Mouse (Mus musculus): ENCODE measurements around the gene Ccdc34.

GRCm38 (mm10) chr2:110215685-110216058 lies 198.1 kb downstream of the Ccdc34 start:
- no peak for TF ChIP-seq CHD2 (IDR thresholded peaks at IDR 0.05; ENCODE audit: low read depth, low read length)
- no peak for TF ChIP-seq MAFK (IDR thresholded peaks at IDR 0.05; ENCODE audit: insufficient read depth, low read depth, low read length)
- TF ChIP-seq HCFC1 (IDR thresholded peaks at IDR 0.05; ENCODE audit: borderline replicate concordance, insufficient read depth, low read length) = no peak
- TF ChIP-seq ZNF384 (IDR thresholded peaks at IDR 0.05; ENCODE audit: low read depth, low read length) = no peak
